Mouse (Mus musculus) frontal cortex, postnatal 36 days (tissue): Measurements from ENCODE around the gene Arhgap45.

ENCODE experiments used
- DNase-seq, 2 experiments: peaks; one replicate each; pipeline ENCODE4 v3.0.0; 2022; ENCODE audit warnings: low spot score in 2 of 2

Gene Arhgap45

GRCm38 (mm10) chr10:79986963-79987362 is 29.5 kb upstream of the Arhgap45 start:
- peak; percentile 75 to 83 for DNase-seq

- no peak for DNase-seq
Measured at GRCm38 (mm10) chr10:79987771-79988505, 28.5 kb upstream of the Arhgap45 start.

GRCm38 (mm10) chr10:79988506-79989271 is 27.8 kb upstream of the Arhgap45 start, which contains the start of gene Cnn2:
Gene Cnn2, plus strand, starts transcription at chr10:79988584.
- no peak for DNase-seq

- no peak for DNase-seq
Measured at GRCm38 (mm10) chr10:79989272-79989786, 27.1 kb upstream of the Arhgap45 start.

GRCm38 (mm10) chr10:79989870-79990269 is 26.6 kb upstream of the Arhgap45 start:
- no peak for DNase-seq

GRCm38 (mm10) chr10:79991099-79991498 is 25.4 kb upstream of the Arhgap45 start:
- no peak for DNase-seq

GRCm38 (mm10) chr10:79991548-79991947 is 24.9 kb upstream of the Arhgap45 start:
- DNase-seq: no peak

GRCm38 (mm10) chr10:79994397-79995115 is 21.9 kb upstream of the Arhgap45 start:
- no peak for DNase-seq

GRCm38 (mm10) chr10:79995636-79996035 is 20.8 kb upstream of the Arhgap45 start:
- no peak for DNase-seq

- DNase-seq: peak; percentile 94 to 95
Measured at GRCm38 (mm10) chr10:79996272-79997033, 20.0 kb upstream of the Arhgap45 start, which contains the start of gene Abca7. Gene Abca7, plus strand, starts transcription at chr10:79996494.

- DNase-seq: peak; percentile 73 to 76
Measured at GRCm38 (mm10) chr10:79997034-79997760, 19.3 kb upstream of the Arhgap45 start.

GRCm38 (mm10) chr10:79997819-79998218 is 18.6 kb upstream of the Arhgap45 start:
- DNase-seq: no peak

- DNase-seq: no peak
Measured at GRCm38 (mm10) chr10:80001945-80002344, 14.5 kb upstream of the Arhgap45 start.

- DNase-seq: no peak
Measured at GRCm38 (mm10) chr10:80002829-80003228, 13.6 kb upstream of the Arhgap45 start.

- DNase-seq: no peak
Measured at GRCm38 (mm10) chr10:80003374-80004232, 12.8 kb upstream of the Arhgap45 start.

GRCm38 (mm10) chr10:80004233-80004705 is 12.2 kb upstream of the Arhgap45 start:
- no peak for DNase-seq

GRCm38 (mm10) chr10:80011740-80012139 is 4.7 kb upstream of the Arhgap45 start:
- DNase-seq: no peak

- DNase-seq: no peak
Measured at GRCm38 (mm10) chr10:80013609-80014008, 2.8 kb upstream of the Arhgap45 start.
